Mouse (Mus musculus): ENCODE data around the gene Elavl1. TPM values are rescaled to one million over a fixed set of nuclear protein-coding genes. Genes with fewer than 3 reads are reported as not detected.
"Not testable (repeated sequence)": the region's sequence is repeated elsewhere in the genome, so short reads cannot be mapped to it uniquely, and the experiment has no call there.

Elavl1 gene
- polyA plus RNA-seq, 1 experiment from 2014 or later = 90.9 TPM

GRCm38 (mm10) chr8:4258233-4258632 lies 67.0 kb downstream of the Elavl1 start:
- peaks cover 18% of the 10 kb centered on the region; the same call in 1 of the 2 replicates for H3K36me3 ChIP-seq (ENCODE audit: insufficient read depth, low read length)
- WGBS = 2% methylated on average over 35 of the region's 35 CpGs
- H3K27me3 ChIP-seq (replicated peaks; ENCODE audit: insufficient read depth, low read length) = no peaks in the 10 kb centered on the region
- ATAC-seq = peak; percentile 60
- H3K9me3 ChIP-seq (ENCODE audit: low read length) = no peaks in the 10 kb centered on the region
- H3K4me3 ChIP-seq (ENCODE audit: low read depth, low read length) = peak overlapping the region; percentile 55
- TF ChIP-seq CTCF (IDR thresholded peaks at IDR 0.05) = peak; percentile 96
- no peak for TF ChIP-seq EP300 (IDR thresholded peaks at IDR 0.05)
- H3K9ac ChIP-seq (replicated peaks; ENCODE audit: low read depth) = no peak overlapping the region
- H3K4me2 ChIP-seq (replicated peaks; ENCODE audit: low read depth, low read length) = peak overlapping the region; percentile 99
- peak; percentile 76 for DNase-seq (ENCODE audit: low spot score)
- no peak overlapping the region for H3K27ac ChIP-seq (ENCODE audit: low read length)
- no peaks in the 10 kb centered on the region for H3K4me1 ChIP-seq (ENCODE audit: insufficient read depth, low read depth, low read length)

GRCm38 (mm10) chr8:4257350-4257749 lies 67.9 kb downstream of the Elavl1 start:
- no peak for ATAC-seq
- H3K27ac ChIP-seq (ENCODE audit: low read length) = no peak overlapping the region

GRCm38 (mm10) chr8:4256911-4257310 lies 68.3 kb downstream of the Elavl1 start:
- WGBS = 48% methylated on average over 4 of the region's 4 CpGs
- H3K36me3 ChIP-seq (ENCODE audit: insufficient read depth, low read length) = peaks cover 18% of the 10 kb centered on the region; the same call in 1 of the 2 replicates
- TF ChIP-seq EP300 (IDR thresholded peaks at IDR 0.05) (no peak), CTCF (IDR thresholded peaks at IDR 0.05) (no peak)
- no peak for DNase-seq (ENCODE audit: low spot score)
- ATAC-seq = no peak
- no peak overlapping the region for H3K27ac ChIP-seq (ENCODE audit: low read length)
- H3K4me1 ChIP-seq (ENCODE audit: insufficient read depth, low read depth, low read length) = peaks cover 4% of the 10 kb centered on the region; the same call in 1 of the 2 replicates
- H3K4me3 ChIP-seq (ENCODE audit: low read depth, low read length) = no peak overlapping the region
- no peak overlapping the region for H3K4me2 ChIP-seq (replicated peaks; ENCODE audit: low read depth, low read length)
- H3K27me3 ChIP-seq (replicated peaks; ENCODE audit: insufficient read depth, low read length) = no peaks in the 10 kb centered on the region
- H3K9ac ChIP-seq (replicated peaks; ENCODE audit: low read depth) = no peak overlapping the region
- no peaks in the 10 kb centered on the region for H3K9me3 ChIP-seq (ENCODE audit: low read length)

More at GRCm38 (mm10) chr8:4257350-4257749, 67.9 kb downstream of the Elavl1 start:
- Histone ChIP-seq H3K4me1 (ENCODE audit: insufficient read depth, low read depth, low read length) (peaks cover 3% of the 10 kb centered on the region; the same call in 1 of the 2 replicates), H3K9me3 (ENCODE audit: low read length) (no peaks in the 10 kb centered on the region), H3K9ac (replicated peaks; ENCODE audit: low read depth) (no peak overlapping the region), H3K27me3 (replicated peaks; ENCODE audit: insufficient read depth, low read length) (no peaks in the 10 kb centered on the region), H3K4me2 (replicated peaks; ENCODE audit: low read depth, low read length) (no peak overlapping the region), H3K36me3 (ENCODE audit: insufficient read depth, low read length) (peaks cover 18% of the 10 kb centered on the region; the same call in 1 of the 2 replicates), H3K4me3 (ENCODE audit: low read depth, low read length) (no peak overlapping the region)
- 82% methylated on average over 4 of the region's 4 CpGs for WGBS
- no peak for DNase-seq (ENCODE audit: low spot score)
- TF ChIP-seq EP300 (IDR thresholded peaks at IDR 0.05) (no peak), CTCF (IDR thresholded peaks at IDR 0.05) (no peak)

GRCm38 (mm10) chr8:4255471-4255870 lies 69.7 kb downstream of the Elavl1 start:
- H3K4me3 ChIP-seq (ENCODE audit: low read depth, low read length); H3K4me2 ChIP-seq (replicated peaks; ENCODE audit: low read depth, low read length); H3K9me3 ChIP-seq (ENCODE audit: low read length); ATAC-seq; H3K27me3 ChIP-seq (replicated peaks; ENCODE audit: insufficient read depth, low read length); H3K9ac ChIP-seq (replicated peaks; ENCODE audit: low read depth); H3K36me3 ChIP-seq (ENCODE audit: insufficient read depth, low read length); H3K4me1 ChIP-seq (ENCODE audit: insufficient read depth, low read depth, low read length); H3K27ac ChIP-seq (ENCODE audit: low read length); DNase-seq (ENCODE audit: low spot score): not testable (repeated sequence)
- WGBS = 79% methylated on average over 7 of the region's 7 CpGs

- H3K27ac ChIP-seq (ENCODE audit: low read length) = no peak overlapping the region
- 0 out of 2 replicates have a peak, but pooled peaks cover 4% of the 10 kb centered on the region for H3K36me3 ChIP-seq (ENCODE audit: insufficient read depth, low read length)
- H3K9me3 ChIP-seq (ENCODE audit: low read length) = no peaks in the 10 kb centered on the region
- peak; percentile 67 for TF ChIP-seq CTCF (IDR thresholded peaks at IDR 0.05)
- TF ChIP-seq EP300 (IDR thresholded peaks at IDR 0.05) = no peak
- peak overlapping the region; percentile 86; the same call in 1 of the 2 replicates for H3K4me2 ChIP-seq (replicated peaks; ENCODE audit: low read depth, low read length)
- no peak overlapping the region for H3K4me3 ChIP-seq (ENCODE audit: low read depth, low read length)
- ATAC-seq = no peak
- 62% methylated on average over 6 of the region's 6 CpGs for WGBS
- H3K27me3 ChIP-seq (replicated peaks; ENCODE audit: insufficient read depth, low read length) = no peaks in the 10 kb centered on the region
- peak; percentile 62 for DNase-seq (ENCODE audit: low spot score)
- H3K4me1 ChIP-seq (ENCODE audit: insufficient read depth, low read depth, low read length) = peaks cover 4% of the 10 kb centered on the region; the same call in 1 of the 2 replicates
- no peak overlapping the region for H3K9ac ChIP-seq (replicated peaks; ENCODE audit: low read depth)
Observed at GRCm38 (mm10) chr8:4254001-4254400, 71.2 kb downstream of the Elavl1 start.

- Histone ChIP-seq H3K9ac (replicated peaks; ENCODE audit: low read depth) (peak within 1 kb of the TSS; percentile 82), H3K27ac (ENCODE audit: low read length) (peak within 1 kb of the TSS; percentile 74), H3K36me3 (ENCODE audit: insufficient read depth, low read length) (0 out of 2 replicates have a peak, but pooled peaks cover 4% of the 10 kb centered on the region), H3K9me3 (ENCODE audit: low read length) (no peaks in the 10 kb centered on the region), H3K4me3 (ENCODE audit: low read depth, low read length) (peak within 1 kb of the TSS; percentile 85), H3K4me2 (replicated peaks; ENCODE audit: low read depth, low read length) (peak within 1 kb of the TSS; percentile 86), H3K27me3 (replicated peaks; ENCODE audit: insufficient read depth, low read length) (no peaks in the 10 kb centered on the region), H3K4me1 (ENCODE audit: insufficient read depth, low read depth, low read length) (peaks cover 4% of the 10 kb centered on the region; the same call in 1 of the 2 replicates)
- ATAC-seq (peak; percentile 95), DNase-seq (ENCODE audit: low spot score) (peak; percentile 97)
- no peak for TF ChIP-seq CTCF (IDR thresholded peaks at IDR 0.05)
- TF ChIP-seq EP300 (IDR thresholded peaks at IDR 0.05) = no peak
- under 1% methylated on average over 69 of the region's 69 CpGs for WGBS
Observed at GRCm38 (mm10) chr8:4252934-4253841, 72.0 kb downstream of the Elavl1 start, which contains the start of gene Snapc2. Gene Snapc2, plus strand, starts transcription at chr8:4253080.

Data from lung, postnatal 0 days (tissue).